Mouse (Mus musculus) MEL (cell line): ENCODE results near the gene Gpam.

ENCODE experiments used
- CHD1 ChIP-seq: IDR thresholded peaks from 2 replicates; pipeline ENCODE4 v1.6.1; 2012; ENCODE audit warnings: low read depth, mild to moderate bottlenecking, inconsistent platforms, low read length, improper control_type of control experiment
- CTCF ChIP-seq, 3 experiments: IDR thresholded peaks in 2 of 3; conservative IDR thresholded peaks in 1 of 3; 2 replicates each; pipeline ENCODE4 v1.5.1; 2011 to 2012; ENCODE audit warnings: low read length in 3 of 3, low read depth in 2 of 3, mild to moderate bottlenecking in 2 of 3, improper control_type of control experiment in 1 of 3, inconsistent platforms in 1 of 3, mixed read lengths in 1 of 3, moderate library complexity in 1 of 3; ENCODE audit not compliant: control insufficient read depth in 1 of 3, insufficient read depth in 1 of 3, poor library complexity in 1 of 3, severe bottlenecking in 1 of 3
- E2F4 ChIP-seq: IDR thresholded peaks from 2 replicates; pipeline ENCODE4 v1.6.1; 2011; ENCODE audit warnings: low read depth, low read length, improper control_type of control experiment, borderline replicate concordance
- EP300 ChIP-seq, 2 experiments: IDR thresholded peaks; 2 replicates each; pipeline ENCODE4 v1.6.1; 2011; ENCODE audit warnings: improper control_type of control experiment in 2 of 2, low read length in 2 of 2, low read depth in 1 of 2, mild to moderate bottlenecking in 1 of 2
- GABPA ChIP-seq: IDR thresholded peaks from 2 replicates; pipeline ENCODE4 v1.6.1; 2012; ENCODE audit warnings: low read depth, mild to moderate bottlenecking, inconsistent platforms, low read length, improper control_type of control experiment, moderate library complexity
- JUND ChIP-seq: IDR thresholded peaks from 2 replicates; pipeline ENCODE4 v1.6.1; 2011; ENCODE audit warnings: low read depth, mild to moderate bottlenecking, improper control_type of control experiment, low read length
- MAX ChIP-seq: IDR thresholded peaks from 2 replicates; pipeline ENCODE4 v1.6.1; 2011; ENCODE audit warnings: low read length, improper control_type of control experiment
- MEF2A ChIP-seq: IDR thresholded peaks from 2 replicates; pipeline ENCODE4 v1.6.1; 2014; ENCODE audit warnings: low read depth, mild to moderate bottlenecking, inconsistent platforms, low read length, improper control_type of control experiment; ENCODE audit not compliant: poor library complexity, insufficient replicate concordance, severe bottlenecking; ENCODE audit errors: extremely low read depth
- POLR2A ChIP-seq, 2 experiments: IDR thresholded peaks; 2 replicates each; pipeline ENCODE4 v1.6.1; 2011 to 2012; ENCODE audit warnings: low read length in 2 of 2, mild to moderate bottlenecking in 2 of 2, control low read depth in 1 of 2, improper control_type of control experiment in 1 of 2, low read depth in 1 of 2, moderate library complexity in 1 of 2; ENCODE audit not compliant: control insufficient read depth in 1 of 2, insufficient read depth in 1 of 2, poor library complexity in 1 of 2
- SMC3 ChIP-seq: IDR thresholded peaks from 2 replicates; pipeline ENCODE4 v1.6.1; 2011; ENCODE audit warnings: low read depth, low read length, improper control_type of control experiment
- TAL1 ChIP-seq: IDR thresholded peaks from 2 replicates; pipeline ENCODE4 v1.6.1; 2012; ENCODE audit warnings: mild to moderate bottlenecking, inconsistent platforms, low read length, moderate library complexity, mixed read lengths
- TBP ChIP-seq: IDR thresholded peaks from 2 replicates; pipeline ENCODE4 v1.8.0; 2011; ENCODE audit warnings: low read depth, low read length, improper control_type of control experiment
- USF1 ChIP-seq: IDR thresholded peaks from 2 replicates; pipeline ENCODE4 v1.6.1; 2014; ENCODE audit warnings: low read depth, mild to moderate bottlenecking, inconsistent platforms, low read length, improper control_type of control experiment, moderate library complexity
- USF2 ChIP-seq, 2 experiments: IDR thresholded peaks; 2 replicates each; pipeline ENCODE4 v1.6.1; 2011 to 2012; ENCODE audit warnings: improper control_type of control experiment in 2 of 2, low read length in 2 of 2, borderline replicate concordance in 1 of 2, inconsistent platforms in 1 of 2, low read depth in 1 of 2, mild to moderate bottlenecking in 1 of 2; ENCODE audit not compliant: insufficient read depth in 1 of 2

- TF ChIP-seq MEF2A (no peak), CTCF (IDR thresholded peaks at IDR 0.05 in 2 of 3, conservative IDR thresholded peaks at IDR 0.05 in 1 of 3; ENCODE audit: control insufficient read depth in 1 of 3, insufficient read depth in 1 of 3, low read depth in 2 of 3, low read length in 3 of 3, poor library complexity in 1 of 3, severe bottlenecking in 1 of 3) (no peak), POLR2A (IDR thresholded peaks at IDR 0.05; ENCODE audit: control insufficient read depth in 1 of 2, insufficient read depth in 1 of 2, low read depth in 1 of 2, low read length in 2 of 2, poor library complexity in 1 of 2) (no peak), MAX (peak; percentile 77), SMC3 (no peak), E2F4 (no peak), TBP (no peak), CHD1 (no peak), EP300 (IDR thresholded peaks at IDR 0.05; ENCODE audit: low read depth in 1 of 2, low read length in 2 of 2) (peak in 1 of 2 experiments; percentile 33; a peak in 1 of 4 replicates), USF1 (peak; percentile 60), JUND (no peak), TAL1 (peak; percentile 18; the same call in 1 of the 2 replicates), GABPA (no peak), USF2 (IDR thresholded peaks at IDR 0.05; ENCODE audit: borderline replicate concordance in 1 of 2, insufficient read depth in 1 of 2, low read depth in 1 of 2, low read length in 2 of 2) (no peak)
Observed at GRCm38 (mm10) chr19:55098409-55099183, 28.4 kb downstream of the Gpam start.
